Mouse (Mus musculus) urinary bladder, postnatal 14 days (tissue): Measurements from ENCODE around the gene Sgip1.

Source experiments
- DNase-seq: peaks from one replicate; pipeline ENCODE4 v3.0.0; 2021; ENCODE audit warnings: low spot score

Sgip1 gene

GRCm38 (mm10) chr4:102741287-102741686 is at the start of gene Sgip1:
Gene Sgip1 (plus strand): TSS chr4:102741297.
- no peak for DNase-seq

- no peak for DNase-seq
Measured at GRCm38 (mm10) chr4:102691402-102691801, 49.7 kb upstream of the Sgip1 start.

- DNase-seq: no peak
Measured at GRCm38 (mm10) chr4:102697966-102698365, 43.1 kb upstream of the Sgip1 start.

GRCm38 (mm10) chr4:102711731-102712130 is 29.4 kb upstream of the Sgip1 start:
- no peak for DNase-seq

- no peak for DNase-seq
Measured at GRCm38 (mm10) chr4:102715532-102715931, 25.6 kb upstream of the Sgip1 start.

GRCm38 (mm10) chr4:102717123-102717828 is 23.8 kb upstream of the Sgip1 start:
- DNase-seq: no peak

GRCm38 (mm10) chr4:102719535-102719934 is 21.6 kb upstream of the Sgip1 start:
- no peak for DNase-seq

- DNase-seq: no peak
Measured at GRCm38 (mm10) chr4:102719951-102720350, 21.1 kb upstream of the Sgip1 start.

GRCm38 (mm10) chr4:102724442-102724841 is 16.7 kb upstream of the Sgip1 start:
- DNase-seq: no peak

- no peak for DNase-seq
Measured at GRCm38 (mm10) chr4:102730976-102731375, 10.1 kb upstream of the Sgip1 start.

- DNase-seq: no peak
Measured at GRCm38 (mm10) chr4:102734022-102734657, 7.0 kb upstream of the Sgip1 start.

GRCm38 (mm10) chr4:102753334-102754090 is 12.4 kb downstream of the Sgip1 start:
- no peak for DNase-seq

- peak; percentile 6 for DNase-seq
Measured at GRCm38 (mm10) chr4:102759095-102759890, 18.2 kb downstream of the Sgip1 start.

- DNase-seq: peak; percentile 34
Measured at GRCm38 (mm10) chr4:102760042-102760821, 19.1 kb downstream of the Sgip1 start.

- no peak for DNase-seq
Measured at GRCm38 (mm10) chr4:102762075-102762474, 21.0 kb downstream of the Sgip1 start.

- DNase-seq: no peak
Measured at GRCm38 (mm10) chr4:102769070-102769469, 28.0 kb downstream of the Sgip1 start.

GRCm38 (mm10) chr4:102769936-102770335 is 28.8 kb downstream of the Sgip1 start:
- no peak for DNase-seq

GRCm38 (mm10) chr4:102771598-102772357 is 30.7 kb downstream of the Sgip1 start:
- no peak for DNase-seq

- DNase-seq: no peak
Measured at GRCm38 (mm10) chr4:102773225-102773624, 32.1 kb downstream of the Sgip1 start.

- DNase-seq: no peak
Measured at GRCm38 (mm10) chr4:102773841-102774240, 32.7 kb downstream of the Sgip1 start.

GRCm38 (mm10) chr4:102774549-102774948 is 33.5 kb downstream of the Sgip1 start:
- no peak for DNase-seq
